Mouse (Mus musculus) forebrain, embryonic 11.5 days (tissue): Measurements from ENCODE around the gene Gm2696. TPM values are rescaled to one million over a fixed set of nuclear protein-coding genes. Genes with fewer than 3 reads are reported as not detected.

Source experiments
- ATAC-seq: fragments of 200-750 bp; cut with Nextera tagmentation; replicated peaks from 2 replicates; pipeline ENCODE4 v1.8.0; 2017; ENCODE audit warnings: moderate TSS enrichment; ENCODE audit not compliant: low FRiP score
- DNase-seq: peaks from one replicate; pipeline ENCODE4 v3.0.0-alpha.2; 2017; ENCODE audit warnings: low spot score
- H3K27ac ChIP-seq: fragments of 300-500 bp; sonication (generic); 2 replicates; pipeline ENCODE4 v1.5.1; 2014; ENCODE audit warnings: low read depth, low read length
- H3K27me3 ChIP-seq: fragments of 300-500 bp; sonication (generic); 2 replicates; pipeline ENCODE4 v1.6.1; 2014; ENCODE audit warnings: mild to moderate bottlenecking, low read length, mixed read lengths; ENCODE audit not compliant: control insufficient read depth, insufficient read depth
- H3K36me3 ChIP-seq: fragments of 300-500 bp; sonication (generic); 2 replicates; pipeline ENCODE4 v1.6.1; 2014; ENCODE audit warnings: mild to moderate bottlenecking, low read length, moderate library complexity, mixed read lengths; ENCODE audit not compliant: control insufficient read depth, insufficient read depth
- H3K4me1 ChIP-seq: fragments of 300-500 bp; sonication (generic); replicated peaks from 2 replicates; pipeline ENCODE4 v1.6.1; 2014; ENCODE audit warnings: low read length, mixed read lengths; ENCODE audit not compliant: control insufficient read depth, insufficient read depth
- H3K4me2 ChIP-seq: fragments of 300-500 bp; sonication (generic); 2 replicates; pipeline ENCODE4 v1.6.1; 2014; ENCODE audit warnings: low read depth, mild to moderate bottlenecking, low read length, moderate library complexity, mixed read lengths; ENCODE audit not compliant: severe bottlenecking
- H3K4me3 ChIP-seq: fragments of 300-500 bp; sonication (generic); 2 replicates; pipeline ENCODE4 v1.5.1; 2014; ENCODE audit warnings: low read depth, low read length
- H3K9ac ChIP-seq: fragments of 300-500 bp; sonication (generic); 2 replicates; pipeline ENCODE4 v1.6.1; 2014; ENCODE audit warnings: low read length
- H3K9me3 ChIP-seq: fragments of 300-500 bp; sonication (generic); 2 replicates; pipeline ENCODE4 v1.6.1; 2016; ENCODE audit warnings: low read length, mixed read lengths; ENCODE audit not compliant: control insufficient read depth
- WGBS: fragments of 180-500 bp; shearing (Covaris S2); extraction: QIAGEN DNeasy Blood & Tissue Kit; methylation state at CpG from one replicate; pipeline ENCODE4 v1.1.7; 2014; 5-methylcytosine and 5-hydroxymethylcytosine counted together
- polyA plus RNA-seq: library from polyadenylated mRNA; unstranded; fragments of >200 nt; fragmentation: Nextera tagmentation; extraction: Ambion mirVana; gene quantifications from 2 replicates; pipeline ENCODE4 v1.2.1, GENCODE M21; 2014

The Gm2696 gene
- polyA plus RNA-seq, 1 experiment from 2014 or later: not detected

- Histone ChIP-seq H3K4me2 (no peak overlapping the region), H3K27me3 (no peaks in the 10 kb centered on the region), H3K9ac (no peak overlapping the region), H3K4me3 (no peak overlapping the region), H3K36me3 (no peaks in the 10 kb centered on the region), H3K27ac (no peak overlapping the region), H3K4me1 (no peaks in the 10 kb centered on the region), H3K9me3 (no peaks in the 10 kb centered on the region)
- DNase-seq (no peak), ATAC-seq (no peak)
- 18% methylated on average over 4 of the region's 4 CpGs for WGBS
Observed at GRCm38 (mm10) chr10:77819203-77819602, 4.7 kb downstream of the Gm2696 start.

- ATAC-seq: no peak
- H3K27me3 ChIP-seq: no peaks in the 10 kb centered on the region
- no peak within 1 kb of the TSS for H3K27ac ChIP-seq
- no peak within 1 kb of the TSS for H3K4me3 ChIP-seq
- no peaks in the 10 kb centered on the region for H3K9me3 ChIP-seq
- H3K36me3 ChIP-seq: no peaks in the 10 kb centered on the region
- DNase-seq: no peak
- H3K4me2 ChIP-seq: no peak within 1 kb of the TSS
- H3K4me1 ChIP-seq: no peaks in the 10 kb centered on the region
- WGBS: 76% methylated on average over 6 of the region's 6 CpGs
- H3K9ac ChIP-seq: no peak within 1 kb of the TSS
Observed at GRCm38 (mm10) chr10:77826951-77827350, 12.5 kb downstream of the Gm2696 start, which contains the start of gene Krtap10-4. Krtap10-4 (minus strand) TSS chr10:77827095.

DNA sequence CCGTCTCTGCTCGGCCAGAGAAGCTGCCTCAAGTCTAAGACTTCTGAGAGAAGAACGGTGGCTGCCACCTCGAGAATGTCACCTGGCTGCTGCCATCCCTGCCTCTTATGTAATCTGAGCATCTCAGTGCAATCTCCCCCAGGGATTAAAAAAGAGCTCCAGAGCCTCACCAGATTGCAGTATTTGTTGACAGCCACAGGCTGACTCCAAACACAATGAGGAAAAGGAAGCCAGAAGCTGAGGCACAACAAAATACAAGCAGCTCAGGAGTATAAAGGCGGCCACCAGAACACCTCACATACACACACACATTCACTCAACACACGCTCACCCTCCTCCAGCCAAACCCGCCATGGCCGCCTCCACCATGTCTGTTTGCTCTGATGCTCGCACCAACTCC lies 21.2 kb downstream of the Gm2696 start, which contains the start of gene Krtap10-10:
Krtap10-10 (plus strand) TSS at position 301 of the 400 bp plus-strand sequence.
- no peak within 1 kb of the TSS for H3K9ac ChIP-seq
- DNase-seq: no peak
- WGBS: 62% methylated on average over 7 of the region's 9 CpGs
- no peaks in the 10 kb centered on the region for H3K4me1 ChIP-seq
- no peaks in the 10 kb centered on the region for H3K9me3 ChIP-seq
- H3K27me3 ChIP-seq: no peaks in the 10 kb centered on the region
- H3K4me2 ChIP-seq: no peak within 1 kb of the TSS
- H3K27ac ChIP-seq: no peak within 1 kb of the TSS
- no peak for ATAC-seq
- H3K36me3 ChIP-seq: no peaks in the 10 kb centered on the region
- H3K4me3 ChIP-seq: no peak within 1 kb of the TSS

- ATAC-seq (no peak), DNase-seq (no peak)
- Histone ChIP-seq H3K9ac (no peak overlapping the region), H3K27me3 (no peaks in the 10 kb centered on the region), H3K27ac (no peak overlapping the region), H3K4me3 (no peak overlapping the region), H3K9me3 (no peaks in the 10 kb centered on the region), H3K36me3 (no peaks in the 10 kb centered on the region), H3K4me2 (no peak overlapping the region), H3K4me1 (no peaks in the 10 kb centered on the region)
- WGBS: 74% methylated on average over 6 of the region's 6 CpGs
Observed at GRCm38 (mm10) chr10:77839006-77839405, 24.5 kb downstream of the Gm2696 start.

DNA sequence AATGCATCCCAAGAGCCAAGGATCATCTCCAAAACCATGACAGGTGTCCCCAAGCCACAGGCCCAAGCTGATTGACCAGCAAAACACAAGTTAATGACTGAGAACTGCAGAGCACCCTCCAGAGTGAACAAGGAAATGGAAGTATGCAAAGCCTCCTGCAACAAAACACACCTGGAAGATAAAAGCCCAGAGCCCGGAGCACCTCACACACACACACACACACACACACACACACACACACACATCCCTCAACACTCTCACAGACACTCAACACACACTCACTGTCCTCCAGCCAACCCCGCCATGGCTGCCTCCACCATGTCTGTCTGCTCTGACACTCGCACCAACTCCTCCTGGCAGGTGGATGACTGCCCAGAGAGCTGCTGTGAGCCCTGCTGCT lies 32.0 kb downstream of the Gm2696 start, which contains the start of gene Gm36176:
Gm36176 (plus strand) TSS at position 301 of the 400 bp plus-strand sequence.
- H3K36me3 ChIP-seq: no peaks in the 10 kb centered on the region
- no peak within 1 kb of the TSS for H3K27ac ChIP-seq
- 100% methylated on average over 1 of the region's 3 CpGs for WGBS
- no peak within 1 kb of the TSS for H3K4me3 ChIP-seq
- H3K9me3 ChIP-seq: no peaks in the 10 kb centered on the region; the same call in 1 of the 2 replicates
- DNase-seq: no peak
- no peak for ATAC-seq
- no peaks in the 10 kb centered on the region for H3K27me3 ChIP-seq
- no peak within 1 kb of the TSS for H3K4me2 ChIP-seq
- H3K4me1 ChIP-seq: no peaks in the 10 kb centered on the region
- no peak within 1 kb of the TSS for H3K9ac ChIP-seq

- H3K9ac ChIP-seq: no peak overlapping the region
- 19% methylated on average over 2 of the region's 2 CpGs for whole genome bisulfite sequencing
Observed at GRCm38 (mm10) chr10:77846961-77847360, 32.5 kb downstream of the Gm2696 start.

DNA sequence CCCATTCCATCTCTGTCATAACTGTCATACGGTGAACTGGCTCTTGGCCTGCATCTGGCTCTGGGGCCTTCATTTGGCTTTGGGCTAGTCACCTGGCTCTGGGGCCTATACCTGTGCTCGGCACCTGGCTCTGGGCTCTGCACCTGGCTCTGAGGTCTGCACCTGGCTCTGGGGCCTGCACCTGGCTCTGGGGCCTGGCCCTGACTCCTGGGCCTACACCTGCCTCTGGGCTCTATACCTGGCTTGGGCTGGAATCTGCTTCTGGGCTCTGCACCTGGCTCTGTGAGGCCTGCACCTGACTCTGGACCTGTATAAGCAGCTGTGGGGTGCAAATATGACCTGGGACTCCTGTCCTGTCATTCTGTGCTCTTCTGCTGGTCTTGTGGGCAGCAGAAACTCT lies 33.1 kb downstream of the Gm2696 start:
- no peak overlapping the region for H3K4me3 ChIP-seq
- ATAC-seq (no peak), DNase-seq (no peak)
- H3K27ac ChIP-seq: no peak overlapping the region
- H3K4me1 ChIP-seq: no peaks in the 10 kb centered on the region
- H3K4me2 ChIP-seq: no peak overlapping the region
- no peak overlapping the region for H3K9ac ChIP-seq
- H3K36me3 ChIP-seq: no peaks in the 10 kb centered on the region
- 89% methylated on average over 2 of the region's 2 CpGs for WGBS
- H3K27me3 ChIP-seq: no peaks in the 10 kb centered on the region
- H3K9me3 ChIP-seq: no peaks in the 10 kb centered on the region; the same call in 1 of the 2 replicates

More at GRCm38 (mm10) chr10:77846961-77847360, 32.5 kb downstream of the Gm2696 start:
- H3K27ac ChIP-seq: no peak overlapping the region
- H3K9me3 ChIP-seq: no peaks in the 10 kb centered on the region; the same call in 1 of the 2 replicates
- H3K4me1 ChIP-seq: no peaks in the 10 kb centered on the region
- no peaks in the 10 kb centered on the region for H3K36me3 ChIP-seq
- DNase-seq: no peak
- H3K27me3 ChIP-seq: no peaks in the 10 kb centered on the region
- no peak overlapping the region for H3K4me3 ChIP-seq
- H3K4me2 ChIP-seq: no peak overlapping the region
- ATAC-seq: no peak

DNA sequence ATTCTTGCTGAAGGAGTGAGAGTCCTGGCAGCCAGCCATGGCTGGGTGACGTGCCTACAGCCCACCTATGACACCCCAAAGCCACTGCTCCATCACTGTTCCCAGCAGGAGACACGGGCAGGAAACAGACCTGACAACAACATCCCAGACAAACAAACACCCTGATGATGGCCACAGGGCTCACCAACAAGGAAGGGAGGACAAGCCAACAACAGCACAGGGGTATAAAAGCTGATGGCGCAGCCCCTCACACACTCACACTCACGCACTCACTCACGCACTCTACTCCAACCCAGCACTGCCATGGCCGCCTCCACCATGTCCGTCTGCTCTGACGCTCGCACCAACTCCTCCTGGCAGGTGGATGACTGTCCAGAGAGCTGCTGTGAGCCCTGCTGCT lies 38.1 kb downstream of the Gm2696 start, which contains the start of gene Gm10318:
Gm10318 (plus strand) TSS at position 301 of the 400 bp plus-strand sequence.
- H3K4me2 ChIP-seq: no peak within 1 kb of the TSS
- ATAC-seq (no peak), DNase-seq (no peak)
- no peak within 1 kb of the TSS for H3K4me3 ChIP-seq
- no peaks in the 10 kb centered on the region; the same call in 1 of the 2 replicates for H3K9me3 ChIP-seq
- H3K4me1 ChIP-seq: no peaks in the 10 kb centered on the region
- H3K27ac ChIP-seq: no peak within 1 kb of the TSS
- 66% methylated on average over 9 of the region's 9 CpGs for WGBS
- H3K36me3 ChIP-seq: no peaks in the 10 kb centered on the region
- no peaks in the 10 kb centered on the region for H3K27me3 ChIP-seq
- H3K9ac ChIP-seq: no peak within 1 kb of the TSS

DNA sequence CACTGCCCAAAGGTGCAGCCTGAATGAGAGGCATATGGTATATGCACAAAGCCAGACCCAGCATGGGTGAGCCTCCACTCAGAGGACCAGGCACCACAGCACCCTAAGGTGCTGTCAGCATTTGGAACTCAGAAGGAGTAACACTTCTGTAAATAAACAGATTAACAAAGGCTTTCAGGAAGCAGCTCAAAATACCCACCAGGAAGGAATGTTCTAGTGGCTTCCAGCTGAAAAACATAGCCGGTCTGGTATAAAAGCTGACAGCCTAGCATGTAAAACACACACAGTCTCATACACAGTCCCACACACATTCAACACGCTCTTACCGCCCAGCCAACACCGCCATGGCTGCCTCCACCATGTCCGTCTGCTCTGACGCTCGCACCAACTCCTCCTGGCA lies 47.2 kb downstream of the Gm2696 start, which contains the start of gene Gm3285:
Gm3285 (plus strand) TSS at position 301 of the 400 bp plus-strand sequence.
- Histone ChIP-seq H3K4me2 (no peak within 1 kb of the TSS), H3K9me3 (no peaks in the 10 kb centered on the region), H3K4me1 (no peaks in the 10 kb centered on the region), H3K36me3 (no peaks in the 10 kb centered on the region), H3K9ac (no peak within 1 kb of the TSS), H3K4me3 (no peak within 1 kb of the TSS), H3K27ac (no peak within 1 kb of the TSS), H3K27me3 (no peaks in the 10 kb centered on the region)
- ATAC-seq (no peak), DNase-seq (no peak)
- WGBS: 58% methylated on average over 7 of the region's 7 CpGs
